Mouse (Mus musculus): ENCODE measurements around the gene Ltv1. TPM values are rescaled to one million over a fixed set of nuclear protein-coding genes. Genes with fewer than 3 reads are reported as not detected.

The Ltv1 gene
- total RNA-seq, 2 experiments from 2014 or later: 19.9 to 20.1 TPM

DNA sequence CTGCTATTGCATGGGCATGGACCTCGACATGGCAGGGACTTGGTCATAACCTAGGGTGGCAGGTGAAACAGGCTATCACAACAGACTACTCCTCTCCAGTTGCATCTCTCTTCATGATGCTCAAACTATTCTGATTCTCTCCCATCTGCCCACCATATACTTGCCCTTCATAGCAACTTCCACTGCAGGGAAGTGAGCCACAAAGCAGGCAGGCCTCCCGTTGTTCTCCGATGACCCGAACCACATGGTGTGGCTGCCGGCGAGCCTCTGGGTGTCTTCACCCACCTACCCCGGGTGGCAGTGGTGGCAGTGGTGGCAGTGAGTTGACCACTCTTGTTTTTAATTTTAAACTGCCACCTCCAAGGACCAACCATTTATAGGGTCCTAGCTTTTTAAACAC, 57.2 kb downstream of the Ltv1 start:
- no peak for DNase-seq
- intact Hi-C loops (cut with DNase I): no loop called here

DNA sequence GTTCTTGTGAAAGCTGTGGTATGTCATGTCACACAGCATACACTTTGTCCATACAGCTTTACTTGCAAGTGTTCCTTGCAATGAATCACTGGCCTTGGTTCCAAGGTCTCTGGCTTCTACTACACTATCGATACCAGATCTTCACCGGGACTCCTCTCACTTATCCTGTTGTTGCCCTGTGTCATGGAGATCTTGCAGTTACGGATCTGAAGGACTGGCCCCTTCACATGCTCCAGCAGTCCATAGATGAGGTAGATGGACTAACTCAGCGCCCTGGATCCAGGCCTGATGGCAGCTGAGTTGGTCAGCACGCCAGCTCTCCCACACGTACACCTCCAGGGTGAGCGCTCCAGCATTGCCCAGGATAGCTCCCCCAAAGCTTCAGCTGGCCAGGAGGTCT, 57.7 kb downstream of the Ltv1 start:
- intact Hi-C loops (cut with DNase I): no loop called here
- DNase-seq: no peak

DNA sequence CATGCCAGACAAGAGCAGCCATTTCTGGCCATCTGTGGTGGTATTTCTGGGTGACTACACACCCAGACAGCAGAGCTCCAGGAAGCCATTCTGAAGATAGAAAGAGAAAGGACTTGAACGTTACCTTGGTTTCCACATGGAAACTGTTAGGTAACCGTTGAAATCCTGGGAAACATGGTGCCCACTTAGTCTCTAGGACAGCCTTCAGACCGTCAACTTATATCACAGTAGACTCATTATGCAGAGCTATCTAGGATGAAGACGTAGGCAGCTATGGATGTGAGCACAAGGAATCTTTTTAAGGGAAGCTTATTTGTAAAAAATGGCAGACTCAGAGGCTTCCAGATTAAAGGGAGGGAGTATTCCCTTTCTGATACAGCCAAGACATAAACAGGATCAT, 59.1 kb downstream of the Ltv1 start:
- intact Hi-C loops (cut with DNase I): no loop called here
- DNase-seq: no peak

Other genes with a start within 250 kb of the Ltv1 start
- 1 to 10 TPM; 1.8 to 1.9 TPM for gene Stx11, start 228.9 kb downstream of the Ltv1 start, total RNA-seq (2021)
- 1 to 10 TPM; 5.9 to 6.1 TPM for gene Sf3b5, start 187.8 kb downstream of the Ltv1 start, total RNA-seq (2021)
- gene Plagl1, start 132.7 kb downstream of the Ltv1 start, total RNA-seq (2021): 10 to 100 TPM; 22.7 to 23.3 TPM
- gene Zc2hc1b, start 15.1 kb downstream of the Ltv1 start, total RNA-seq (2021): not detected